Mouse (Mus musculus): Measurements from ENCODE around the gene Crygn. TPM values are rescaled to one million over a fixed set of nuclear protein-coding genes. Genes with fewer than 3 reads are reported as not detected.

Gene Crygn
- total RNA-seq, 1 experiment, result 2.1 TPM

DNA sequence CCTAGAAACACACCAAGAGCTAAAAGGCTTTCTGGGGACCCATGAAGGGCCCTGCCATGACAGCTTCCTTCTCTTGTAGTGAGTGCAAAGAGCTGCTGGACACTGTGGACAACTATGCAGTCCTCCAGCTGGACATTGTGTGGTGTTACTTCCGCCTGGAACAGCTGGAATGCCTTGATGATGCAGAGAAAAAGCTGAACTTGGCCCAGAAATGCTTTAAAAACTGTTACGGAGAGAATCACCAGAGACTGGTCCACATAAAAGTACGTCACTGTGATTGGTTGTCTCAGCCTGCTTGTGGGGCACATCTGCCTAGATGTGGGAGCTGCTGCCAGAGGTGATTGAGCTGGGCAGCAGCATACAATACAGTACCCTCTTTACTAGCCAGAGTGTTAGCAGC, 56.5 kb downstream of the Crygn start:
- Histone ChIP-seq H3K4me3 (ENCODE audit: insufficient read depth in 1 of 2, low read depth in 1 of 2, low read length in 2 of 2, poor library complexity in 1 of 2, severe bottlenecking in 1 of 2) (no peak overlapping the region), H3K4me1 (ENCODE audit: control insufficient read depth in 2 of 2, insufficient read depth in 2 of 2, low read length in 2 of 2, poor library complexity in 1 of 2) (no peaks in the 10 kb centered on the region; a peak in 1 of 4 replicates), H3K36me3 (ENCODE audit: control insufficient read depth, insufficient read depth, low read length, poor library complexity, severe bottlenecking) (peaks cover 58% of the 10 kb centered on the region), H3K27ac (ENCODE audit: insufficient read depth, low read depth, low read length, poor library complexity, severe bottlenecking) (no peak overlapping the region), H3K9me3 (ENCODE audit: control insufficient read depth, insufficient read depth, low read depth, low read length) (no peaks in the 10 kb centered on the region), H3K9ac (ENCODE audit: insufficient read depth, low read depth, low read length, poor library complexity, severe bottlenecking) (no peak overlapping the region)
- no peak for DNase-seq (ENCODE audit: low read depth, low spot score)
- TF ChIP-seq HCFC1 (IDR thresholded peaks at IDR 0.05; ENCODE audit: borderline replicate concordance, insufficient read depth, low read length) (no peak), ZC3H11A (IDR thresholded peaks at IDR 0.05; ENCODE audit: borderline replicate concordance, low read depth, low read length) (no peak), MAFK (IDR thresholded peaks at IDR 0.05; ENCODE audit: insufficient read depth, low read depth, low read length) (no peak), ZNF384 (IDR thresholded peaks at IDR 0.05; ENCODE audit: low read depth, low read length) (no peak), CHD2 (IDR thresholded peaks at IDR 0.05; ENCODE audit: low read depth, low read length) (no peak)
- in situ Hi-C loops (cut with MboI; ENCODE audit: low sequenced_read_pairs in 2 of 2, unreplicated experiment in 2 of 2), result no loop called here

Other genes starting within 250 kb of the Crygn start
- gene Gbx1, start 230.8 kb downstream of the Crygn start, total RNA-seq (2012; rRNA removed), result 0.40 and 0.69 TPM in 2 replicates
- 0.18 and 0.53 TPM in 2 replicates for gene Asb10, start 217.0 kb downstream of the Crygn start, total RNA-seq (2012; rRNA removed)
- 0.13 and 0.21 TPM in 2 replicates for gene 4931409K22Rik, start 201.2 kb downstream of the Crygn start, total RNA-seq (2012; rRNA removed)
- 139 and 171 TPM in 2 replicates for gene Abcf2, start 180.5 kb downstream of the Crygn start, total RNA-seq (2012; rRNA removed)
- gene Chpf2, start 171.3 kb downstream of the Crygn start, total RNA-seq (2012; rRNA removed), result 23.0 and 23.7 TPM in 2 replicates
- 4.9 and 8.5 TPM in 2 replicates for gene Smarcd3, start 133.6 kb downstream of the Crygn start, total RNA-seq (2012; rRNA removed)
- 39.9 and 47.7 TPM in 2 replicates for gene Nub1, start 72.5 kb downstream of the Crygn start, total RNA-seq (2012; rRNA removed)
- gene Wdr86, start 27.3 kb downstream of the Crygn start, total RNA-seq (2012; rRNA removed), result 2.5 and 9.5 TPM in 2 replicates
- gene Rheb, start 84.6 kb upstream of the Crygn start, total RNA-seq (2012; rRNA removed), result 39.7 and 45.6 TPM in 2 replicates

All from ES-E14 (cell line).